Mouse (Mus musculus): ENCODE measurements around the gene Ren1. TPM values are rescaled to one million over a fixed set of nuclear protein-coding genes. Genes with fewer than 3 reads are reported as not detected.

The Ren1 gene
- polyA plus RNA-seq, 1 experiment from 2014 or later = 0.47 TPM

DNA sequence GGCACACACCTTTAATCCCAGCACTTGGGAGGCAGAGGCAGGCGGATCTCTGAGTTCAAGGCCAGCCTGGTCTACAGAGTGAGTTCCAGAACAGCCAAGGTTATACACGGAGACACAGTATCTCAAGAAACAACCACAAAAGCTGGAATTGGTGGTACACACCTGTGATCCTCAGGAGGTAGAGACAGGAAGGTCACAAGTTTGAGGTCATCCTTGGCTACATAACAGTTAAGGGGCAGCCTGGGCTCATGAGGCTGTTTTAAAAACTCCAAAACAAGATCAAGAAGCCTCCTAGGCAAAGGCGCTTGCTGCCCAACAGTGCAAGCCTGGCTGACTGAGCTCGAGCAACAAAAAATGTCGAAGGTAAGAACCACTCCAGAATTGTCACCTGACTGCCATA lies 46.4 kb downstream of the Ren1 start:
- Histone ChIP-seq H3K27ac (no peak overlapping the region), H3K4me1 (replicated peaks) (peaks cover 15% of the 10 kb centered on the region)
- WGBS (ENCODE audit: insufficient replicate concordance) = 67% methylated on average over 5 of the region's 5 CpGs

DNA sequence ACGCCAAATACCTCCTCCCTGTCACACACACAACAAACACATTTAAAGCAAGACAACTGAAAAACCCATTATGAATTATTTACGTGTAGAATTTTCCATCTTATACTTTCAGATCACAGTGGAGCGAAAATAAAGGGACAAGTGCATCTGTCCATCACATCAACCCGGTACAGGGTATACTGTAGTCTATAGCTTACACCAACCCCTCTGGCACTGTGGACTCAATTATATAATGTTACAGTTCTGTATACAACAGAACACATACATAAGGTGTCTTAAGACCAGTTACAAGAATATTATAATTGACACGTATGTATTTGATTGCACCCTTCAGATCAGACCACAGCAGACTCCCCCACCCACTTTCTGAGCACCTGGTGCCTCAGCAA lies 46.8 kb downstream of the Ren1 start:
- Histone ChIP-seq H3K4me3 (replicated peaks) (no peak overlapping the region), H3K27me3 (no peaks in the 10 kb centered on the region), H3K27ac (no peak overlapping the region), H3K9ac (no peak overlapping the region), H3K4me1 (replicated peaks) (peaks cover 15% of the 10 kb centered on the region), H3K4me2 (no peak overlapping the region), H3K36me3 (peaks cover 3% of the 10 kb centered on the region), H3K9me3 (replicated peaks) (no peaks in the 10 kb centered on the region)
- ATAC-seq (ENCODE audit: low read depth) = no peak
- DNase-seq = no peak
- 68% methylated on average over 5 of the region's 5 CpGs for WGBS (ENCODE audit: insufficient replicate concordance)

More for the DNA sequence above, 46.4 kb downstream of the Ren1 start:
- DNase-seq (no peak), ATAC-seq (ENCODE audit: low read depth) (no peak)
- Histone ChIP-seq H3K4me2 (no peak overlapping the region), H3K9me3 (replicated peaks) (no peaks in the 10 kb centered on the region), H3K27me3 (no peaks in the 10 kb centered on the region), H3K9ac (no peak overlapping the region), H3K36me3 (peaks cover 7% of the 10 kb centered on the region), H3K4me3 (replicated peaks) (no peak overlapping the region)

DNA sequence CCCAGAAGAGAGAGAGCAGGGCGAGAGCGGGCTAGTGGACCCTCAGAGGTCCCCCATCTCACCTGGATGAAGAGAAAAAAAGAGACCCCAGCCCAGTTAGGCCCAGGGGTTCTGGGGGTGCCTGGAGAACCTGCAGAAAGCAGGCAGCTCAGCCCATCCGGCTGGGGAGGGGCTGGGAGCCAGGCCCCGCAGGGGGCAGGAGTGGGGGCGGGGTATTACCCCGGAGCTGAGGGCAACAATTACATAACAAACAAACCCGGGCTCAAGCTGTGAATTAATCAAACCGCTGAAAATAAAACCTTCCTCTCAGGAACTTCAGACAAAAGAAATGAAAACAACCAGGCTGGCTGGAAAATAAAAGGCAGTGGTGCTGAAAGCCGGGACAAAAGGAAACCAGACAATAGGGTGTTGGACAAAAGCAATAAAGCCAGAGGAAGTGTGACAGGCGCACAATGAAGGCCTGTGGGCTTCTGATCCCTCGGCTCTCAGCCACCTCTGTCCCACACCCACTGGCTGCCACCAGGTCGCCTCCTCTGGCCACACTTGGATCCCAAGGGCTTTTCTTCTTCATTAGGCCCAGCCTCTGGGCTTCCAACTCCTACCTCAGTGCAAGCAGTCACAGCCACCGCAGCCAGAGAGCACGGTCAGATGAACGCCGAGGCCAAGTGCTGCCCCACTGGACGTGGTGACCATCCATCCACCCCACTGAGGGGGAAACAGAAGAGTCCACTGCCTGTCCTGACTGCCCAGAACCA lies 47.4 kb downstream of the Ren1 start:
- 29% methylated on average over 17 of the region's 17 CpGs for WGBS (ENCODE audit: insufficient replicate concordance)
- H3K4me2 ChIP-seq = no peak overlapping the region
- ATAC-seq (ENCODE audit: low read depth) = no peak
- H3K9ac ChIP-seq = no peak overlapping the region
- peaks cover 2% of the 10 kb centered on the region; the same call in 1 of the 2 replicates for H3K36me3 ChIP-seq
- no peak overlapping the region for H3K4me3 ChIP-seq (replicated peaks)
- no peak overlapping the region for H3K27ac ChIP-seq
- no peaks in the 10 kb centered on the region for H3K27me3 ChIP-seq
- H3K9me3 ChIP-seq (replicated peaks) = no peaks in the 10 kb centered on the region
- no peak for DNase-seq
- H3K4me1 ChIP-seq (replicated peaks) = peaks cover 15% of the 10 kb centered on the region

DNA sequence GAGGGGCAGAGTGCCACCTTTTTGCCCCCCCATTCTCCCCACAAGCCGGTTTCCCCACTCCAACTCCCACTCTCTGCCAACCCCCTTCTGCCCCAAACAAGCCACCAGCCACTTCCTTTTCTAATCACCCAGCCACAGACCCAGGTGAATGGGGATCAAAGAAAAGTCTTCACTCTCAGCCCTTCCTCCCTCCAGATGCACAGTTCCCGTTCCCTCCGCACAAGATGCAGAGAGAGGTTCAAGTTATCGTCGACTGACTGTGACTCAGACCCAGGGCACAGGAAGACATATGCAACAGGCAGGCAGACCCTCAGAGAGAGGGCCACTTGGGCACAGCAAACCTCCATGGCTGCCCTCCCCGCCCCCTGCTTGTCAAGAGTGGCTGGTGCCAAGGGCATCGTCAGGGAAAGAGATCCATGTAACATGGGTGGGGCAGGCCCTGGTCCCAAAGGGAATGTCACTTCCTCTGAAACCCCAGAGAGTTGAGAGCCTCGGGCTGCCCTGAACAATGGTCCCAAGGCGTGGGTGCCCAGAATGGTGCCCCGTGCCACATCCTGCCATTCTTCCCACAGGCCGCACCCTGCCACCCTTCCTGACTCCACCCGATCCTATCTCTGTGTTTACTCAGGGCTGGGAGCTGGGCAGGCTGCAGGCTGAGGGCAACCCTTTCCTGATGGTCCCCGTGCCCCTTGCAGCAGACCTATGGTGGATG lies 49.9 kb downstream of the Ren1 start:
- Histone ChIP-seq H3K27ac (no peak overlapping the region), H3K4me2 (no peak overlapping the region), H3K36me3 (no peaks in the 10 kb centered on the region), H3K4me1 (replicated peaks) (peaks cover 15% of the 10 kb centered on the region), H3K9me3 (replicated peaks) (no peaks in the 10 kb centered on the region), H3K9ac (no peak overlapping the region), H3K27me3 (no peaks in the 10 kb centered on the region), H3K4me3 (replicated peaks) (no peak overlapping the region)
- DNase-seq (no peak), ATAC-seq (ENCODE audit: low read depth) (no peak)
- 37% methylated on average over 13 of the region's 13 CpGs for WGBS (ENCODE audit: insufficient replicate concordance)

DNA sequence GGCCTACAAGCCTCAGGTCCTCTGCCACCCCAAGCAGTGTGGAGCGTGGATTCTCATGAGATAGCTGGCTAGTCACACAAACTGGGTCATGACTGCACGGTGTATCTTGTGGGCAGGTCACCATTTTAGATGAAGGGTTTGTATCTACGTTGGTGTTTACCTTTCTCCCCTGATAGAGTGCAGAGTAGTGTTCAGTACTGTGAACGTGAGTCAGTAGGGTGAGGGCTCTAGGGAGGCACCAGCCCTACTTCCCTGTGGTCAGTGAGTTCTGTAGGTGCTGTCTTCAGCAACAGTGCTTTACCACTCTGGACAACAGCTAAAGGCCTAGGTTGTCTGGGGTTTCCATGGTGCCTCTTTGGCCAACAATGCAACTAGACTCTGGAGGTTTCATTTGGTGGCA lies 53.7 kb downstream of the Ren1 start:
- no peak for ATAC-seq (ENCODE audit: low read depth)

DNA sequence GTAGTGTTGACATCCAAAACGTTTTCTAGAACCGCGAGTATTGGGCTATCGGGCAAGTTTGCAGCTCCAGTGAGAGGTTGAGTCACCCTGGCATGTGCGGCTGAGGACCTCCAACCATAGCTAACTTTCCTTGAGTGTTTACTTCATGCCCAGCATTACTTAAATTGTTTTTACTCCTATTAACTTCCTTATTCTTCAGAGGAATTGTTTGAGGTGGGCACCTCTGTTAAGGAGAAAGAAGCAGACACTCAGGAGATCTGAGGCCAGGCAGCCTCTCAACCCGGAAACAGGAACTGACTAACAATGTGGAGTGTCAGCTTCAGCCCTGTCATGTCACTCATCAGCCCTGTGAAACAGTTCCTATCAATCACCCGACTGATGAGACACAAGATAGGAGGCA lies 56.3 kb downstream of the Ren1 start:
- H3K9me3 ChIP-seq (replicated peaks) = no peaks in the 10 kb centered on the region
- no peak overlapping the region for H3K4me2 ChIP-seq
- no peak overlapping the region for H3K27ac ChIP-seq
- DNase-seq (no peak), ATAC-seq (ENCODE audit: low read depth) (no peak)
- 57% methylated on average over 7 of the region's 7 CpGs for WGBS (ENCODE audit: insufficient replicate concordance)
- H3K9ac ChIP-seq = no peak overlapping the region
- H3K27me3 ChIP-seq = no peaks in the 10 kb centered on the region
- no peak overlapping the region for H3K4me3 ChIP-seq (replicated peaks)
- no peaks in the 10 kb centered on the region for H3K36me3 ChIP-seq
- peaks cover 23% of the 10 kb centered on the region for H3K4me1 ChIP-seq (replicated peaks)

More for the DNA sequence above, 53.7 kb downstream of the Ren1 start:
- no peak overlapping the region for H3K27ac ChIP-seq
- 60% methylated on average over 4 of the region's 4 CpGs for WGBS (ENCODE audit: insufficient replicate concordance)
- no peak for DNase-seq
- H3K4me3 ChIP-seq (replicated peaks) = no peak overlapping the region
- H3K9ac ChIP-seq = no peak overlapping the region
- no peak overlapping the region for H3K4me2 ChIP-seq
- H3K4me1 ChIP-seq (replicated peaks) = peaks cover 16% of the 10 kb centered on the region; the same call in 1 of the 2 replicates
- no peaks in the 10 kb centered on the region for H3K36me3 ChIP-seq
- H3K27me3 ChIP-seq = no peaks in the 10 kb centered on the region
- H3K9me3 ChIP-seq (replicated peaks) = no peaks in the 10 kb centered on the region

DNA sequence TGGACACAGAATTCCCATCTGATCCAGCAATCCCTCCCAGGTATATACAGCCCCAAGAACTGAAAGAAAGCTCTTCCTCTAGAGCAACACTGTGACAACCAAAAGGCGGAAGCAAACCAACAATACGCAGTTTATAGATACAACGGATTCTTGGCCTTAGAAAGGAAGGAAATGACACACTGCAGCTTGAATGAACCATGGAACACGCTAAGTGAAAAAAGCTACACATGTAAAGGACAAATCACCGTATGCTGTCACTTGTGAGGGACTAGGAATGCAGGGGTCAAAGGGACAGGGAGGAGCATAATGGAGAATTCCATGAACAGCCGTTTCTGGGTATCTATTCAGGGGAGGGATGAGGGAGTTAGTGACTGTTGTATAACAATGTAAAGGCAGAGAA lies 57.1 kb downstream of the Ren1 start:
- 56% methylated on average over 6 of the region's 6 CpGs for WGBS (ENCODE audit: insufficient replicate concordance)
- Histone ChIP-seq H3K4me1 (replicated peaks) (peaks cover 29% of the 10 kb centered on the region), H3K27ac (no peak overlapping the region), H3K36me3 (no peaks in the 10 kb centered on the region), H3K9me3 (replicated peaks) (no peaks in the 10 kb centered on the region), H3K9ac (no peak overlapping the region), H3K4me3 (replicated peaks) (no peak overlapping the region), H3K4me2 (no peak overlapping the region), H3K27me3 (no peaks in the 10 kb centered on the region)
- DNase-seq (no peak), ATAC-seq (ENCODE audit: low read depth) (no peak)

DNA sequence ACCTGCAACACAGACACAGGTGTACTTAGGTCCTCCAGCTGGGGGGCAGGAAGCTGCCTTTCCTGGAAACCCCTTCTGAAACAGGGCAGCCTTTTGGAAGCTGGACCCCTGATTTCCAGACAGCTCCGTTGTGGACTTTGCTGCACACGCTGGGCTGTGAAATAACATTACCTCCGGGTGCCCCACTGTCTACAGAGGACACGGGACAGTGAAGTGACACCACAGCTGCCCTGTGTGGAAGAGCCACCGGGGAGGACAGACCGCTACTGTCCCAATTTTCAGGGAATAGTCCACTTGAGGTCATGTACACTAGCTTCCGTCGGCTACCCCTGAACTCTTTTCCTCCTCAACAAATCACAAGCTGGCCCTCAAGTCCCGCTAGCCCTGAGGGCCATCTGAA lies 58.0 kb downstream of the Ren1 start:
- ATAC-seq (ENCODE audit: low read depth) (0 out of 2 replicates have a peak, but pooled peaks have one; percentile 45), DNase-seq (no peak)
- peak overlapping the region; percentile 25 for H3K4me2 ChIP-seq
- H3K9ac ChIP-seq = no peak overlapping the region
- no peaks in the 10 kb centered on the region for H3K9me3 ChIP-seq (replicated peaks)
- H3K36me3 ChIP-seq = no peaks in the 10 kb centered on the region
- 70% methylated on average over 9 of the region's 9 CpGs for WGBS (ENCODE audit: insufficient replicate concordance)
- no peaks in the 10 kb centered on the region for H3K27me3 ChIP-seq
- peaks cover 33% of the 10 kb centered on the region for H3K4me1 ChIP-seq (replicated peaks)
- peak overlapping the region; percentile 47; the same call in 1 of the 2 replicates for H3K27ac ChIP-seq
- H3K4me3 ChIP-seq (replicated peaks) = no peak overlapping the region

DNA sequence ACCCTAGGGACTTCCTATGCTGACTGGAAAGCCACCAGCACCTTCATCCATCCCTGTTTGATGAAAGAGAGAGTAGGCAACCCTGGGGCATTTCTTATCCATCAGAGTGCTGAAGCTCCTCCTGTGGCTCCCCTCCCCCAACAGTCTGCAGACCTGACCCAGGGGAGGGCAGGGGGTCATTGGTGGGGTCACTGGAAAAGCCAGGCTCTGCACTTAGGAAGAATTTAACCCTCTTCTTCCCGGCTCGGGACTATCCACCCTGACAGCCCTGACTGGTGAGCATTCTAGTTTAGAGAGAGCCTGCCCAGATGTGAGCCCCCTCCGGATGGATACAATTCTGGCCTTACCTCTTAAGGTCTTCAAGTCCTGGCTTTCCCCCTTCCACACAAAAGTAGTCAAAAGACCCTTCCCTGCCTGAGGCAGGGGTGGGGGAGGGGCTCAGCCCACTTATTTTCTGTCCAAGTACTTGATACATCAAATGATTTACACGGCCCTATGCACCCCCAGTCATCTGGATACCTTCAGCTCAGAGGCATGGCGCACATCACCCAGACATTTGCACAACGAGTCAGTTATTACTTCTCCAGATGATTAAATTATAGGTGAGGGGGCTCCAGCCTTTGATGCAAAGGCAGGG lies 58.7 kb downstream of the Ren1 start:
- Histone ChIP-seq H3K4me3 (replicated peaks) (no peak overlapping the region), H3K9me3 (replicated peaks) (no peaks in the 10 kb centered on the region), H3K27me3 (no peaks in the 10 kb centered on the region), H3K36me3 (no peaks in the 10 kb centered on the region), H3K27ac (no peak overlapping the region), H3K4me1 (replicated peaks) (peaks cover 36% of the 10 kb centered on the region), H3K4me2 (peak overlapping the region; percentile 25), H3K9ac (no peak overlapping the region)
- DNase-seq (no peak), ATAC-seq (ENCODE audit: low read depth) (peak; percentile 51; the same call in 1 of the 2 replicates)
- WGBS (ENCODE audit: insufficient replicate concordance) = 54% methylated on average over 6 of the region's 6 CpGs

DNA sequence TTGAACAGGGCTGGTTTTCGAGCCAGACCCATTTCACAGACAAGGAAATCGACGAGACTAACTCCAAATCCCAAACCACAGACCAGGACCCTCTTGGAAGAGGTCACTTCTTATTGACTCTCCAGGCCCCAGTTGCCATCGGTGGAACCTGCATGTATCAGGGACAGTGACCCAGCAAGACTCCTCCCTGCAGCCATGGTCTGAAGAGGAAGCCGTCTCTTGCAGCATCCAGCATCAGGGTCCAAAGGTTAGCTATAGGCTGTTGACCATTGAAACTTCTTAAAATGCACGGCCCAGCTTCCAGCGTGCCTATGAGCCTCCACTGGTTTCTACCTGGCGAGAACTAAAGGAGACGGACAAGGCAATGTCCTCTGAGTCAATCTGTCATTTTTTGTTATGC lies 59.5 kb downstream of the Ren1 start:
- Histone ChIP-seq H3K4me1 (replicated peaks) (peaks cover 37% of the 10 kb centered on the region), H3K9ac (no peak overlapping the region), H3K27ac (no peak overlapping the region), H3K4me3 (replicated peaks) (no peak overlapping the region), H3K4me2 (no peak overlapping the region), H3K27me3 (no peaks in the 10 kb centered on the region), H3K9me3 (replicated peaks) (no peaks in the 10 kb centered on the region), H3K36me3 (no peaks in the 10 kb centered on the region)
- WGBS (ENCODE audit: insufficient replicate concordance) = 66% methylated on average over 9 of the region's 9 CpGs
- ATAC-seq (ENCODE audit: low read depth) (no peak), DNase-seq (no peak)

Data from liver, embryonic 13.5 days (tissue).